Mouse (Mus musculus) central nervous system, embryonic 18 days (tissue): ENCODE measurements around the gene Mylk4. TPM values are rescaled to one million over a fixed set of nuclear protein-coding genes. Genes with fewer than 3 reads are reported as not detected.

Experiments
- polyA plus RNA-seq: library from polyadenylated mRNA; depleted of rRNA; stranded (reverse); fragments of >200 nt; gene quantifications from 2 replicates; pipeline ENCODE4 v1.2.3, GENCODE M21; 2012; rRNA removed

Mylk4 gene
- polyA plus RNA-seq, result 0.30 and 2.0 TPM in 2 replicates

GRCm38 (mm10) chr13:32783816-32784215, at the start of gene Mylk4:
Mylk4 (minus strand) TSS chr13:32783954.

GRCm38 (mm10) chr13:32802259-32803081, 18.7 kb upstream of the Mylk4 start, which contains the start of gene D930007J09Rik:
D930007J09Rik (minus strand) TSS chr13:32802849.

GRCm38 (mm10) chr13:32801693-32802221, 18.0 kb upstream of the Mylk4 start, which contains the start of gene Wrnip1:
Wrnip1 (plus strand) TSS chr13:32802038.

Other genes starting within 250 kb of the Mylk4 start
- 70.3 and 71.6 TPM in 2 replicates for gene Wrnip1, start 18.1 kb upstream of the Mylk4 start, polyA plus RNA-seq
- gene D930007J09Rik, start 18.9 kb upstream of the Mylk4 start, polyA plus RNA-seq, result 1.3 and 1.5 TPM in 2 replicates
- 1.7 and 2.2 TPM in 2 replicates for gene Serpinb1a, start 67.2 kb upstream of the Mylk4 start, polyA plus RNA-seq
- gene Serpinb1c, start 114.3 kb upstream of the Mylk4 start, polyA plus RNA-seq, result not detected in 2 replicates
- 2.9 and 4.4 TPM in 2 replicates for gene Serpinb6b, start 181.3 kb upstream of the Mylk4 start, polyA plus RNA-seq
- 2.0 TPM in 2 replicates for gene Serpinb9, start 219.3 kb upstream of the Mylk4 start, polyA plus RNA-seq
- 0.16 and 6.9 TPM in 2 replicates for gene Serpinb9b, start 243.5 kb upstream of the Mylk4 start, polyA plus RNA-seq